8 mouse cellular contexts compared by ENCODE assay signal in the genomic region with DNA sequence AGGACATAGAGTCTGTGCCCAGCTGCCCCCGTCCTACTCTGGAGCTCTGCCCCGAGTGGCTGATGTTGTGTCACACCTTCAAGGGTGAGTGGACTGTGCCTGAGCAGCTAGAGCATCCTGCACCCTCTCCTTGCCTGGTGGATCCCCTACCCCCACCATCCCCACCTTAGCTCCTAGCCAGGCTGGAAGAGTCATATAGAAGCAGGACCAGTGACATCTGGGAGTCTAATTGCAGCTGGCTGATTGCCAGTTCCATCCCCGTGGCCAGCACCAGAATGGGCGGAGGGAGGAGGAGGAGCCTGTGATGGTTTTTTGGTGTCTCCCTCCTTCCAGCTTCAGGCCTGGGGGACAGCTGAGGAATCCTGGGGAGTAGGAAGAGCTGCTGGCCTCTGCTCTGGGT. TPM values are rescaled to one million over a fixed set of nuclear protein-coding genes. Genes with fewer than 3 reads are reported as not detected.
DNase-seq lines count a peak whose midpoint lies in the region; ATAC-seq and TF ChIP-seq lines count a peak whose summit lies in the region.

No protein-coding gene starts in this region.

- 31% methylated on average over 4 of the region's 4 CpGs for WGBS in lung, embryonic 16.5 days
- WGBS in lung, postnatal 0 days: 39% methylated on average over 4 of the region's 4 CpGs
- WGBS in heart, embryonic 16.5 days: 35% methylated on average over 4 of the region's 4 CpGs

- H3K9me3 ChIP-seq in lung, embryonic 16.5 days (ENCODE audit: control insufficient read depth, low read length): no peaks in the 10 kb centered on the region
- H3K9me3 ChIP-seq in lung, postnatal 0 days (ENCODE audit: low read length): no peaks in the 10 kb centered on the region
- no peaks in the 10 kb centered on the region for H3K9me3 ChIP-seq in heart, embryonic 16.5 days (replicated peaks; ENCODE audit: control insufficient read depth, low read length)

- no peak for DNase-seq in lung, postnatal 0 days (ENCODE audit: low spot score)
- peak; percentile 86 to 87 for DNase-seq in cerebellum, postnatal 10 days
- DNase-seq in lung, postnatal 4 days: peak; percentile 51 to 52
- DNase-seq in layer of hippocampus, adult 18-20 months (ENCODE audit: low spot score in 2 of 2): no peak
- DNase-seq in right cerebral cortex, postnatal 14 days: no peak
- DNase-seq in frontal cortex, postnatal 36 days (ENCODE audit: low spot score in 2 of 2): no peak

- peak; percentile 10; the same call in 1 of the 2 replicates for ATAC-seq in lung, embryonic 16.5 days (ENCODE audit: low read depth)
- no peak for ATAC-seq in lung, postnatal 0 days
- no peak for ATAC-seq in heart, embryonic 16.5 days (replicated peaks; ENCODE audit: extremely low read depth, insufficient read depth, low FRiP score)

- no peak overlapping the region for H3K4me2 ChIP-seq in lung, embryonic 16.5 days (ENCODE audit: low read depth, low read length)
- H3K4me2 ChIP-seq in lung, postnatal 0 days (replicated peaks; ENCODE audit: low read depth, low read length): no peak overlapping the region
- no peak overlapping the region for H3K4me2 ChIP-seq in heart, embryonic 16.5 days (ENCODE audit: low read depth, low read length)

- no peak overlapping the region for H3K9ac ChIP-seq in lung, embryonic 16.5 days (ENCODE audit: low read length)
- H3K9ac ChIP-seq in lung, postnatal 0 days (replicated peaks; ENCODE audit: low read depth): no peak overlapping the region
- H3K9ac ChIP-seq in heart, embryonic 16.5 days (ENCODE audit: low read length): no peak overlapping the region

- TF ChIP-seq CTCF in lung, postnatal 0 days (IDR thresholded peaks at IDR 0.05): no peak

- no peak overlapping the region for H3K27ac ChIP-seq in lung, embryonic 16.5 days (ENCODE audit: low read length)
- no peak overlapping the region for H3K27ac ChIP-seq in lung, postnatal 0 days (ENCODE audit: low read length)
- H3K27ac ChIP-seq in heart, embryonic 16.5 days (ENCODE audit: low read length): peak overlapping the region; percentile 47

- H3K27me3 ChIP-seq in lung, embryonic 16.5 days (ENCODE audit: control insufficient read depth, insufficient read depth, low read depth, low read length): no peaks in the 10 kb centered on the region
- no peaks in the 10 kb centered on the region for H3K27me3 ChIP-seq in lung, postnatal 0 days (replicated peaks; ENCODE audit: insufficient read depth, low read length)
- H3K27me3 ChIP-seq in heart, embryonic 16.5 days (ENCODE audit: control insufficient read depth, insufficient read depth, low read length): no peaks in the 10 kb centered on the region

- no peak overlapping the region for H3K4me3 ChIP-seq in lung, embryonic 16.5 days (ENCODE audit: low read length)
- no peak overlapping the region for H3K4me3 ChIP-seq in lung, postnatal 0 days (ENCODE audit: low read depth, low read length)
- no peak overlapping the region for H3K4me3 ChIP-seq in heart, embryonic 16.5 days (ENCODE audit: low read length)

- no peak for TF ChIP-seq EP300 in lung, postnatal 0 days (IDR thresholded peaks at IDR 0.05)

- H3K36me3 ChIP-seq in lung, embryonic 16.5 days (ENCODE audit: control insufficient read depth, insufficient read depth, low read length): no peaks in the 10 kb centered on the region
- no peaks in the 10 kb centered on the region for H3K36me3 ChIP-seq in lung, postnatal 0 days (ENCODE audit: insufficient read depth, low read length)
- H3K36me3 ChIP-seq in heart, embryonic 16.5 days (ENCODE audit: control insufficient read depth, insufficient read depth): no peaks in the 10 kb centered on the region

- peaks cover 30% of the 10 kb centered on the region for H3K4me1 ChIP-seq in lung, embryonic 16.5 days (replicated peaks; ENCODE audit: control insufficient read depth, insufficient read depth, low read length)
- H3K4me1 ChIP-seq in lung, postnatal 0 days (ENCODE audit: insufficient read depth, low read depth, low read length): peaks cover 11% of the 10 kb centered on the region; the same call in 1 of the 2 replicates
- H3K4me1 ChIP-seq in heart, embryonic 16.5 days (ENCODE audit: control insufficient read depth, insufficient read depth, low read length): peaks cover 31% of the 10 kb centered on the region

RNA-seq across cellular contexts. Expression of gene Sdc3, which starts 6.8 kb away (rescaled TPM):
- polyA plus RNA-seq in lung, embryonic 16.5 days (2015; fragmentation: Nextera tagmentation; extraction: Ambion mirVana): 16.9 and 20.1 TPM in 2 replicates
- polyA plus RNA-seq in lung, postnatal 0 days (2015; fragmentation: Nextera tagmentation; extraction: Ambion mirVana): 10.4 and 10.5 TPM in 2 replicates
- 19.9 and 21.3 TPM in 2 replicates for polyA plus RNA-seq in heart, embryonic 16.5 days (2015; fragmentation: Nextera tagmentation; extraction: Ambion mirVana)
- 100 to 1,000 TPM; 145 to 146 TPM for total RNA-seq in layer of hippocampus, adult 18-20 months (2021)

Comparison
In these comparisons a context has a peak if more than half of its experiments do, and no peak if none do; other contexts are left out.
1. DNase-seq: peak in cerebellum, postnatal 10 days (2 of 2) and lung, postnatal 4 days (2 of 2); none in lung, postnatal 0 days (single experiment), layer of hippocampus, adult 18-20 months (0 of 2), right cerebral cortex, postnatal 14 days (single experiment) and frontal cortex, postnatal 36 days (0 of 2).